Mouse (Mus musculus) urinary bladder, postnatal 36 days (tissue): ENCODE measurements at regions not wholly inside any gene's neighbourhood (a gene's known extent, or its start where the extent isn't known, plus 50 kb on each side); places are given as distances from the start of the nearest gene placed in this dataset.

Experiments
- DNase-seq, 2 experiments: peaks; one replicate each; pipeline ENCODE4 v3.0.0; 2022; ENCODE audit warnings: low spot score in 2 of 2, mixed read lengths in 1 of 2

DNA sequence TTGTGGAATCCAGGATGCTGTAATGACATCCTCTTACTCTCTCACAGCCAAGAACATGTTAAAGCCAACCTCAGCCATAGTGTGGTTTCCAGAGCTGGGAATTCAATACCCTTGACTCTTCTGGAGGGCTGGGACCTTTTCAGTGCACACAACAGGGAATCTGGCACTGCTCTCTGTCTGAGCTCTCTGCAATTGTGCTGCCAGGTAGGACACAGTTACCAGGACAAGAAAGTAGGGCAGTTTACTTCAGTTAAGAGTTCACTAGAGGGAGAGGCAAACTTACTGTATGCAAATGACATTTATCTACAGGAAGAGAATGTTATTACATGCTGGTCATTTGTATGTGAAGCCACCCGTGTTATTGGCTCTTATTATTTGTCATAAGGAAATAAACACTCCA is 197.6 kb downstream of the Arl4a start:
- DNase-seq = no peak

DNA sequence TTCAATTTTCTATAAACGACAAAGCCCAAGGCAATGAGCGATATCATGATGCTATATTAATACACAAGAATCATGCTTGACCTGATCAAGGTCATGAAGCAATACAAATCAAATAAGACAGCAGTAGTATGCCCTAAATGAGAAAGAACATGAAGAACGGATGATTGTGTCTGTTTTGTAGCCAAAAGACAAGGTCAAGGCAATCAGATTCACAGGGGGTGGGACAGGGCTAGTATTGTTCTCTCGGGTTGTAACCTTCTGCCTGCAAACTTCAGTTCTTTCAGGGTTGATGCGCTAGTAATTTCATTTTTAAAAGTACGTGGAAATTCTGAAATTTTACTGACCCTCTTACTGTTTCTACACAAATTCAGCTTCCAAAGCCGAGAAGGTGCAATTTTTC is 206.7 kb downstream of the Arl4a start:
- DNase-seq = no peak

DNA sequence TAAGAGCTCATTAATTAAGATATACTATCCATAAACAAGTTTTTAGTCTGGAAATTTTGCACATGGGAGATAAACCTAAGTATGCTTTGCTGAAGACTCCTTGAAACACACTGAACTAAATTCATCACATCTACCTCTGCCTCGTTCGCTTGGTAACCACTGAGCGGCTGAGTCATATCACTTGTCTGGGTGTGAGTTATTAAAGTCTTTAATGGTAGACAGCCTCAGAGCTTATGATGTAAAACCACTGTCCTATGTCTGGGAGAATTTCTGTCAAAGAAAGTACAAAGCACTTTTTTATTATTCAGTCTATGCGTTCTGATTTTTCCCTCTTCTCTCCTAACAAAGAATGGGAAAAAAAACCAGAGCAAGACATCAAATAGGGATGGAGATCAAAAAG is 207.3 kb downstream of the Arl4a start:
- no peak for DNase-seq

DNA sequence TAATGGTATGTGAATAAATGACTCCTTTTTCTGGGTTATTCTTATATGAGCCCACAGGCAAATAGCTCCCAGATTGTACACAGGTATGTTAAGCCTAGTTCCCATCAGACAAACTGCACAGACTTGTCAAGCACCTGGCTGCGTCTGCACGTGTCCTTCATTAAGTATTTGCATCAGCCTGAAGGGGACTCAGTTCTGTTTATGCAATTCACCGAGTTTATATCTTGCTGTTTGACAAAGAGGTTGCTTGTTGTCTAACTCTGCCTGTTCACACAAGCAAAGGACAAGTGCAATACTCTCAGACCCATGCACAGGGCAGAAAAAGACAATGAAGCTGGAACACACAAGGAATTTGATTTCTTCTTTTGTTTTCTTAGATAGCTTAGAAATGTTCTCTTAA is 215.2 kb downstream of the Arl4a start:
- DNase-seq = no peak

DNA sequence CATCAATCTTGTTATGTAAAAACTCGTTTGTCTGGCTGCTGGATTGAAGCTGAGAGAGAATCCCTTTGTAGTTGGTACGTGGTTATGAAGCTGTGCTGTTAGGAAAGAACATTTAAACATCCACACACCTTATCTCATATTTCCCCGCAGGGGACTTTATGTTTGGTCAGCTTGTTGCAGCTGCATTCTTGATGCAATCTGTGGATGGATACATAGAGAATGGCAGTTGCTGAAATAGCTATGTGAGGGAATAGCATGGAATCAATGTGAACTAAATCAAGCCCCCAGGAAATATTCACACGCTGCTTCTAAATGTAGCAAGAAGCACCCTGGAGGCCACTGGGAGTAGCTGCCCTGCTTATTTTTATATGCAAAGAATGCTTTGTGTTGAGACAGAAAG is 236.3 kb downstream of the Arl4a start:
- DNase-seq = no peak

DNA sequence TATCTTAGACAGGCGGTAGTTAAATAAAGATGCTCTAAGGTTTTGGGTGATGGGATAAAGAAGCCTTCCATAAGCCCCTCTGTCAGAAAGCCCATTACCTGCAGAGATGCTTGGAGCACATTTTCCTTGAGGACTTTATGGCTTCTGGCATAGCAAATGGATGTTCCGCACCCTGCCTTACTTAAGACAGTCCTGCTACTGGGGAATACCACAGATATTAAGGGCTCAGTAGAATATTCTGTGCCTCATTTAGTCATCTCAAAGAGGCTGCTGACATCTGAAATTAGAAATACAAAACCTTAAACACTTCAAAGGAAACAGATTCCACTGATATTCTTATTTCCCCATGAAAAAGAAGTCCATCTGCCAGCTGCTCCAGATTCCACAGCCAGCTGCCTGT is 240.0 kb downstream of the Arl4a start:
- no peak for DNase-seq

DNA sequence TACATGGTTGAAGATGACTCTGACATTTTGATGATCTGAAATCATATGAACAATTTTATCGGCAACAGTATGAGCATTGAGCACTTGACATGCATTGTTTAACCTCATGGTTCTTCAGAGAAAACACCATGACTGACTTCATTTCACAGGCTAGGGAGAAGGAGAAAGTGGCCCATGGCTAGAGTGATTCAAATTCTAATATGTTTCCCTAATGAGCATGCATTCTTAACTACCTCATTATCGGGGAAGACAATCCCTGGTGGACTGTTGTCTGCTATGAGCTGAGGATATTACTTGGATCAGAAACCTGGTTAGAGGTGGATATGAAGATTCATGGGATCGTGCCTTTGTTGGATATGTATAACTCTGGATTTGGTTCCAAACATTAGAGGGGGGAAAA is 240.9 kb downstream of the Arl4a start:
- no peak for DNase-seq

DNA sequence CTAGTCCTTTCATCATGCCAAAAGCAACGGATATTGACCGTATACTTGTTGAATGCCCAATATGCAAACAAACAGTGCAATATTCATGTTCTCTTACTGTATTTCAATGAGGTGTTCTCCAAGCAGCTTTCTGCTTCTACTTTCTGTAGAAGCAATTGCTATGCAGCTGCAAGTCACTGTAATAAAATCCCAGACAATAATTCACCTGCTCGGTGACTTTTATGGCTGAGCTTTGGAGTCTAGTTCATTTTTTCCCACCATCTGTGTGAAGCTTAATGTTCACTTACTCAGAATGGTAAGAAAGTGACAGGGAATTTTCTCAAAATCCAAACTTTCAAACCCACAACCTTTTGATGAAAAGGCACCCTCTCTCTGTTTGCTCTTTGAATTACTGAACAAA is 252.8 kb downstream of the Arl4a start:
- no peak for DNase-seq

DNA sequence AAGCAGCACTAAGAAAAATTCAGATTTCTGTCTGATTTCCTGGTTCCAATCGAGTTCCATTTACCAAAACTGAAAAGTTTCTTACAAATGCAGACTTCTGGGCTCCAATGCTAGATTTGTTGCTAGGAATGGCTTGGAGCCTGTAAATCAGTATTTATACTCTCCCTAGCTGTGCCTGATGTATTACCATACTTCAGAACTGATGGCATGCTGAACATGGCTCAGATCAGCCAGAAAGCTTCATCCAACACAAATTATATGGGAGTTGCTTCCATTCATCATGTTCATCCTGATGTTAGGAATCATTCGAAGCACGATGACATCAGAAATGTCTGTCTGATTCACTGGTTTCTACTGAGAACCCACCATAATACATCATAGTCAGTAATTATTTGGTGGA is 253.3 kb downstream of the Arl4a start:
- no peak for DNase-seq

DNA sequence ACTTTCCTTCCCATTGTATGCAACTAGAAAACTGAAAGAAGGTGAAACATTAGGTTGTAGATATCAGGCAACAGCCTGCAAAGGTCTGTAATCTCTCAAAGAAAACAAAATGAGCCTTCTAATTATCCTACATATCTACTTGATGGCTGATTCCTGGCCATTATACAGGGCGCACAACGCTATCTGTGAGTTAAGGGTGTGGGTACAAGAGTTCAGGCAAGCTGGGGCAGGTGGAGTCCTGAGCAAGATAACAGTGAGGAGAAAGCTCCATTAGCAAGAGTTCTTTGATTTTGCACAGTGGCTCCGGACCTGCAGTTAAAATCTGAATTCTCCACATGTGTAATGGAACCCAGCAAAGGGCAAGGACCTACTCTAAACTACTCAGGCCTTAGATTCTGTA is 261.7 kb downstream of the Arl4a start:
- peak in 1 of 2 experiments; percentile 1 for DNase-seq

DNA sequence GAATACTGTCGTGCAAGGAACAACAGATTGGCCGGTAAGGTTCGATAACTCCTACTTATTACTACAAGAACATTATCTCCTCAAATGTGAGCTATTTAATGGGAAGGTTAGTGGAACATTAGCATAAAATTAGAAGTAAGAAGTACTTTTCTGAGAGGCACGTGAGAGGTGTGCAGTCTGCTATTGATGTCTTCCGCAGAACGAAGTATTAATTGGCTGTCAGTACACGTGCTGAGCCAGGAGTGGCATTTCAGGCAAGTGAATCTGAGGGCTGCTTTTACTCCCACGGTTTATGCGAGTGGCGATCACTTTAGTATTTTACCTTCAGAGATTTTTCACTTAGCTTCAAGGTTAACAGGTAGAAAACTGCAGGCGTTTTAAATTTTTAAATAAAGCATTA is 270.8 kb downstream of the Arl4a start:
- no peak for DNase-seq

DNA sequence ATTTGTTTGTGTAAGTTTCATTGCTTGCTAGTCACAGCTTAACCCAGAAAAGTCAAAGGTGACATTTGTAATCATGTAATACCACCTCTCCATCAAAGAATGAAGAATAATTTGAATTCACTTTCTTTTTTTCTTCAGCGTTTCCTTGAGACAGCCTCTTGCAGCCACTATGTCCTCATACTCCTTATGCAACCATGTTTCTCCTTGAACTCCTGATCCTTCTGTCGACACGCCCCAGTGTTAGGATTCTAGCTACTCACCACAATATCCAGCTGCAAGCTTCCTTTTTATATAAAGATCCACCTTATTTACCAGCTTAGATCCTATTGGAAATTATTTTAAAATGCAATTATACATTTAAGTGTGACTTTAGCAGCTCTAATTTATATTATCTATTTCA is 274.3 kb downstream of the Arl4a start:
- DNase-seq = no peak

DNA sequence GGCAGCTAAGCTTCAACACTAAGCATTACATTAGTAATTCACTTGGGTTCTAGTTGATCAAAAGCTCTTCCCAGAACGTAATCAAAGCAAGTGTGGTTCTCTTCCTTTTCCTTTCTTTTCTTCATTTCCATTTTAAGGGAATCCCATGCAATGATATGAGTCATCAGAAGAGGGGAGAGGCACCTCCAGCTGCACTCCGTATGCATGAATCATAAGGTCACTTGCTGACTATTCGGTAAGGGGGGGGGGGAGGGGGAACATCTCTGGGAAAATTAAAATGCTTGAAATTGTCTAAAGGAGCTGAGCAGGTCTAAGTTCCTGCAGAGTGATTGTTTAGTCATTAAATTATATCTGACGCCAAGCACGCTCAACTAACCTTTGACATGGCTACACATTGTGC is 275.9 kb downstream of the Arl4a start:
- no peak for DNase-seq

DNA sequence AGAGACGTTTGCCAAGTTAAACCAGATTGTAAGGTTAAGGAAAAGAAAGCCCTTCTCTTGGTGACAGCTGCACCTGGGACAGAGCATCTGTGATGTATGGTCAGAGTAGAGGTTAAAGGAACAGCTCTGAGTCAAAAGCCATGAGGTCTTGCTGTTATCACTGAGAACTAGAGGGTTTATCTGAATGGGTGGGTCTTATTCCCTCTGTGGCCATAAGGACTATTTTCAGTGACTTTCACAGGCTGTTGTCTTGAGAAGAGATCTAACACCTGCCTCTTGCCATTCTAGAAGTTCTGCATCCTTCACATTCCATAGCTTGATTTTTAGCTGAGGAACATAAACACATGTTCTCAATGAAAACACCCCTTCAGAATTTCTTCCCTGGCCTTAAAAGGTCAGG is 276.5 kb downstream of the Arl4a start:
- DNase-seq = no peak

DNA sequence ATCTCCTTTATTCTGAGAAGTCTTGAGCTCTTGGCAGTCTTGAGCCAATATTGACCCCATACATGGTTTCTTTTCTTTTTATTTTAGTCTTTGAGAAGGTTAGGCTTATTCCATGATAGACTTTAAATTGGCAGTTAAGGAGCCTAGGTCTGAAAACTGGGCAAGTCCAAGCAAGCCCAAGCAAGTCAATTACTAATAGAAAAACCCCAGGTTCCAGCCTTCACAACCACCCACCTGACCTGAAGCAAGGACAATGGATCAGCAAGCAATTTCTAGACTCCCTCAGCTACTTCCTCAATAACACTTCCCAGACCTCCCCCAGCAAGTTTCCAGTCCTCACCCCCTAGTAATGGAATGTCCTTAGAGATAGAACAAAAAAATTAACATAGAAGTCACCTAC is 279.9 kb downstream of the Arl4a start:
- DNase-seq = no peak

DNA sequence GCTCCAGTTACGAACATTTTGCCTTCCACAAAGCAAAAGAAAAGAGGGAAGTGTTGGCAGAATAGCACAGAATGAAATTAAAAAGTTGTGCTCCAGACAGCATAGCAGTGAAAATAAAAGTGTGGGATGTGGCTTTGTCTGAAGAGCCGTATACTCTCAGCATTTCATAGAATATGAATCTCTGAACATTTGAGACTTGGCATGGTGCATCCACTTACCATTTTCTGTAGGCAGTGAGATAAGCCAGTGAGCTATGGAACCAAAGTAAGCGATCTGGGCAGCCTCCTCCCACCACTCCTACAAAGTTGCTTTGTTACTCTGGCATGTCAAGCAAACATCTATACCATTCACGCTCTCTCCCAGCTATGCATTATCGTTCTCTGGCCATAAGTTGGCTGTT is 286.0 kb downstream of the Arl4a start:
- DNase-seq = no peak

DNA sequence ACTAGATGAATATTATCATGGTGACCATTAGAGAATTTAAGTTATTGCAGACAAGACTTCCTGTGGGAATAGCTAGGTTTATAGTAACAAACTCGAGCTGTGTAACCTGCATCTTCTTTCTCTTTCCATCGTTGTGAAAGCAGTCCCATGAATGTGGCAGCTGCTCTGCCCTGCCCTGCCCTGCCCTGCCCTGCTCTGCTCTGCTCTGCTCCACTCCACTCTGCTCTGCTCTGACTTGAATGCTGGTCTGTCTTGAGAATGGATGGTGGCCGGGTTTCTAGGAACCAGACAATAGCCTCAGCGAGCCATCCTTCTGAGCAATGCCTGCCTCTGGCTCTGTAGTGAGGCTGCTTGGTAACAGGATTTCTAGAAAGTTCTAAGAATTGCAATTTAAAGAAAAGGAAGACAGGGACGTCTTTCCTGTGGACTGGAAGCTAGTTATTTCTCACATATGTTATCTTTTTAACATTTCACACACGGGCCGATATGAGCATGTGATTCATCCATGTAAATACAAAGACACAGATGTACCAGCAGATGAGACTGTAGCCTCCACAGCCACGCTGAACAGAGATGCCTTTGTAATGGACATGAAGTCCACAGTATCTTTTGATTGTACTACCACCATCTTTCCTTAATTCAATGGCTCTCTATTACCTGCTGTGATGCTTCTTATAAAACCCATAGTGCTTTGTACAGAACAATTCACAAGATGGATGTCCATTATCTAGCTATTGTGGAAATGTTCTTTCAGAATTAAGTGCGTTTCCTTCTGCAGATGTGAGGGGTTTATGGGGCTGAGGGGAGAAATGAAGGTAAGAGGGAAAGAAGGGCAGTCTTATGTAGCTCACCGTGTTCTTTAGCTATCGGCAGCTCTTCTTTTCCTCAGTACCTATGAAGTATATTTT is 295.4 kb downstream of the Arl4a start:
- DNase-seq = no peak

DNA sequence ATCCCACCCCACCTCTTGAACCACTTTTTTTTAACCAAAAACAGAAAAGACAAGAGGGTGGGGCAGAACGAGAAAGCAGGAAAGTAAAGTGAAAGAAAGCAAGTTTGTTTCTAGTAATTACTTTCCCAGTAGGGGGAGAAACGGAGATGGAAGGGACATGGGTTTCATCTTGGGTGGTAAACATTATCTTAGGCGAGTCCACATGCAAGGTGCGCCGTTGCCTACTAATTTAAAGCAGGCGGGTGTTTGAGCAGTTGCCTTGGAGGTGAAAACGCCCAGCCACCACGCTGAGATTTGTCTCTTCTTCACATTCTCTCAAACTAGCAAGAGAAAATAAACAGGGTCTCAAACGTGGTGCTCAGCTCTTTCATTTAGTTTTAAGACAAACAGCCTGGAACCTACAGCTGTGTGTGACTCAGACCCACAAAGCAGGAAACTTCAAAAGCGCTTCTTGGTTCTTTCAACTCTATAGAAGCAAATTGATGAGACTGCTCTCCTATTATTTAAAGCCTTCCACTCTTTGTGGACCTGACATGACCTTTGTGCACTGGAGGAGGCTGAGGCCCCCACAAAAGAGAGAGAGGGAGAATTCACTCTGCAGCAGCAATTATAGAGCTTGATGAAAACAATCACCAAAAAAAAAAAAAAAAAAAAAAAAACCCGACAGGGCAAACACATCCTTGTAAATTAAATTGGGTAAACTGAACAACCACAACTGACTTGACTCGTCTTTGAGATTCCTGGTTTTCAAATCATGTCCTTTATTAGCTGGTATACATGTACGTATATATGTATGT is 296.6 kb downstream of the Arl4a start:
- no peak for DNase-seq

DNA sequence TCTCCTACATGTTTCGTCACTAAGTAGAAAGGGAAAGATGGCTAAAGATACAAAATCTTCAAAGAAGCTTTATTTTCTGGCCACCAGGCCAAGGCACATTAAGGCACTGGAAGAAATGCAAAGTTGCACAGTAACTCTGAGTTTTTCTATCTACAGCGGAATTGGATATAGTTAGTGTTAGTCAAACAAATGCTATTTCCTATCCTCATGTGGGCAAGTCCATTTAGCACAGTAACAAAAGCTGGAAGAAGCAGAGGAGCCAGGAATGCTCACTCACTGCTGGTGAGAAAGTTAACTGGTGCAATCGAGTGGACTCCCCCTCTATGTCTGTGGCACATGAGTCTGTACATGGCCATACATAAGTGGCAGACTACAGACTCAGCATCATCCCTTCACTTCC is 300.9 kb downstream of the Arl4a start:
- no peak for DNase-seq

DNA sequence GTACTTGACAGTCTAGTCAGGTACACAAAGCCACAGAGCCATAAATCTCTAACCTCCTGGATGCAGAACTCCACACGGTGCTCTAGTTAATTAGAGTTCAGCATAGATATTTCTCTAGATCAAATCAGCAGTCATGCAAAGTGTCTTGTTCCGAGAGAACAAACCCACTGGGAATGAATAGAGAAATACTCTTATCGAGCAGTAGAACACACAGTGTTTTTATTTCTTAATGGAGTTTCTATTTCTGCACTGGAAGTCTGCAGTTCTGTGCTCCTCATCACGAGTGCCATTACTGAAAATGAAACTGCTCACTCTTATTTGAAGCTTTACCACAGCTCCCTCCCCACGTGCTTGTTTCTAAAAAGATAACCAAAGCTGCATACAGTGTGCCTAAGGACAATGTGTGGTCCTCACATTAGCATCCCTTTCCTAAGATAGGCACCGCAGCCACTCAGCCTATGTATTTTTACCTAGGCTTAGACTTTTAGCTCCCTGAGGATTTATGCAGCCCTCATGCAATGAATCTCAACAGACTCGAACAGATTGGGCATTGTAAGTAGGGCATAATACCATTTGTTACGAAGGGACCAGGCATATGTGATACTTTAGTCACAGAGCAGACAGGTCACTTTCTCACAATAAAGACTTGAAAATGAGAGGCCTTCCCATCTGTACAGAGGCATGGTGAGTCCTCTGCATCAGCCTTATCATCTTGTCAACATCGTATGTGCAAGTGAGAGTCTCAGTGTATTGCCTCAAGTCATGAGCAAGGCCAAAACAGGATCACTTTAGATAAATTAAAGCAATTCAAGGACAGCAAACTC is 301.5 kb downstream of the Arl4a start:
- DNase-seq = no peak

DNA sequence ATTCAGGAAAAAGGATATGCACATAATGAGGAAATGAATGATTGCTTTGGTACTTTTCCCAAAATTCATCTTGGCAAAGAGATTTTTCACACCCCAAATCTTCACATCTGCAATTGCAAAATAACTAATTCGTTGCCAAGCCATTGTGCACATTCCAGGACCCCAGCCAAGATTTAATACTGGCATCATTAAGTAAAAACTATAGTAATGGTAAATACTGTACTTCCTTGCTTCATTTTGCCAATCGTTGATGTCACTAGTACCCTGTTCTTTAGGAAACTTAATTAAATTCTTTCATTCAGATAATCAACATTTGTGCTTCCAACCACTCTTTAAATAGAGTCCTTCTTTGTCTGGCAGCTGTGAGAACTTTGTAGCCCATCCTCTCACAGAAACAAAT is 303.6 kb downstream of the Arl4a start:
- DNase-seq = no peak

DNA sequence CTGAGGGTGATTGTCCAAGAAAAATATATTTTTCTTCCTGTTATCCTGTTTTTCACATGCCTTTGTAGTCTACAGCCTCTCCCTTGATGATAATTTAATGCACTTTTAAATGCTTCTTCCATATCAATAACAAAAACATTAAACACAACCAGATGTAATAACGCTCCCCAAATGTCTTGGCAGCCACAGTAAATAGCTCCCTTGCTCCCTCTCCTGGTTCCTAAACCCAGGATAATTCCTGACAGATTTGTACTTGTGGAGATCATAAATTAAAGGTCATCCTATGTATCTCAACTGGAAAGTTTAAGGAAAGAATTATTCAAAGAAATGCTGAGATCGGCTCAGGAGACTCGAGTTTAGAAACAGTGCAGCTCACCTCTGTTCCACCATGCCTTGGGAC is 306.6 kb downstream of the Arl4a start:
- no peak for DNase-seq
